Mouse (Mus musculus) forelimb bud, embryonic 11.5 days (tissue): ENCODE data around the gene Psma6.

Experiments used
- DNase-seq: peaks from one replicate; pipeline ENCODE4 v3.0.0-alpha.2; 2012; ENCODE audit warnings: low read depth, low spot score

Gene Psma6

DNA sequence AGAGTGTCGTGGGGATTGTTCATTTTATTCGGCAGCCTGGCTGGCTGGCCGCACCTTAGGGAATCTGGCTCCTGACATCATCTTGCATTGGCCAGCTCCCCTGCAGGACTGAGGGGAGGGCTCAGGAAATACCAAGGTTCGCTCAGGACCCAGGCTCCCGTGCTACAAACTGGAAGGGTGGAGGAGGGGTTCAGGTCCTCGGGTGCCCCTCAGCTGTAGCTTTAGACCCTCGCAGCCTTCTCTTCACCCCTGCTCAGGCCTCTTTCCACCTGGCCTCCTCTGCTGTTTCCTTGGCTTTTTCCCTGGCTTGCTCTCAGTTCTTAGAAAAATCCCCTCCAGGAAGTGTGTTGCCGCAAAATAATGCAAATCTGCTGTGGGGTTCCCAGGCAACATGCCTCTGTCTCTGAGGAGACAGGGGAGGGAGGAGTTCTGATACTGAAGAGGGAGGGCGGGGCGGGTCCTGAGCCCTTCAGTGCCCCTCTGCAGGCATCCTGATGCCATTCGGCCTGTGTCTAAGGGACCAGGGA is 54.7 kb downstream of the Psma6 start:
- peak; percentile 35 for DNase-seq

DNA sequence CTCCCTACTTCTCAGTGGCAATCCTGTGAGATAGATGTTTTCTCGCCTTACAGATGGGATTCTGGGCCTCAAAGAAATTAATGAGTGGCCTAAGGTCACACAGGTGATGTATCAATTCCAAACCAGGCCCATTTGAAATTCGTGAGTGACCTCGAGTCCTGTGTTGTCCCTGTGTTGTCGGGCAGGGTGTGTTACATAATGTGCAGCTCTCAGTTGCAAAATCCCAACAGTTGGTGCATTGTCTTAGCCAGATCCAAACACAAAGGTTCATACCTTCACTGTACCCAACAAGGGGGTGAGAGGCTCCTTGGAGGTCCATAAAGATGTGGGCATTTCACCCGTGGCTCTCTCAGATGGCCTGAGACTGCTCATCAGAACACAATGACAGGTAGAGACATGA is 56.4 kb downstream of the Psma6 start:
- no peak for DNase-seq

DNA sequence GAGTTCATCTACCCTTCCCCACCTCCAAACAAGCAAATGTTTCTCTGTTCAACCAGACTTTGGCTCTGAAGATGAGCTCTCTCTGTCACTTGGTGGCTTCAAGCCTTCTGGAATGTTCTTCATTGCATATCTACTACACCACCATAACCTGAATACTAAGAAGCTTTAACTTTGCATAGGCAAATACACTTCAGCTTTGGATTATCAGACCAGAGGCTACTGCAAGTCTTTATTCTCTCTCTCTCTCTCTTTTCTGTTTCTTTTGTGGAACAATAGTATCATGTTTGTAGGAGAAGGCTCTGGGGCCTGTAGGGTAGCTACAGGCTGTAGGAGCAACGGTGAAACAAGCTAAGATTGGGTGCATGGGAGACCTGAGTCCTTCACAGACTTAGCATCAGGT is 58.2 kb downstream of the Psma6 start:
- no peak for DNase-seq

DNA sequence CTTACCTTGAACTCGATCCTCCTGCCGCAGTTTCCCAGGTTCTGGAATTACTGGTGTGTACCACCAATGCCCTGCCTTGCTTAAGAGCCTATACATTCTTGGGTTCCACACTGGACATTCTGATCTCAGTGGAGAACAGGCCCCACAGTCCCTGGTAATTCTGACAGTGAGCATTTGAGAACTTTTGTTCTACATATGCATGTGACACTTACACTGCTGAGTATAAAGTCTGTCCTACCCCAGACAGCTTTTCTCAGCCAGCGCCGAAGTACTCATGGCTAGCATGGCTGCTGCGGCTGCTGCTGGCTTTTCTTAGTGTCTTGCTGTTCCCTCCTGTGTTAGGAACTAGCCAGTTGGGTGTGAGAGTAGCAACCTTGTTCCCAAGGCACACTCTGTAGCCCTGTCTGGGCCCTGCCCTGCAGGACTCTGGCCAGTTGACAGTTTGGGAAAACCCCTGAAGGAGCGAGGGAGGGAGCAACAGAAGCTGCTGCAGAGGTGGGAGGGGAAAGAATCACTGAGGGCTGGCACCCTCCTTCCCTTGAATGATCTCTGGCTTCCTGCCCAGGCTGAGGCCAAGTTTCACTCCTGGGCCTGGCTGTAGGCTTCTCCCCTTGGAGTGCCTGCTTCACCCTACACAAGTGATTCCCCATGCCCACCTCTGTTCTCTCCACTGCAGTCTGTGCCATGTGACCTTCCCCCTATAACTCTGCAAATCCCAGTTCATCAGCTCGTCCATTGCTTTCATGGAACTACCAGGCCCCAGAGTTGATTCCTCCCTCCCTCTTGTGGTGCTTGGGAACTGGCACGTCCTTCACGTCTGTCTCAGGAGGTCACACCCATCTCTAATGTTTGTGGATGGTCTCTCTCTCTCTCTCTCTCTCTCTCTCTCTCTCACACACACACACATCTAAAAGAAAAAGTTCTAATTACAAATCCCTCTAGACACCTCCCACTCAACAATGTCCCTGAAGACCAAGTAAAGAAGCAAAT is 59.1 kb downstream of the Psma6 start:
- no peak for DNase-seq

DNA sequence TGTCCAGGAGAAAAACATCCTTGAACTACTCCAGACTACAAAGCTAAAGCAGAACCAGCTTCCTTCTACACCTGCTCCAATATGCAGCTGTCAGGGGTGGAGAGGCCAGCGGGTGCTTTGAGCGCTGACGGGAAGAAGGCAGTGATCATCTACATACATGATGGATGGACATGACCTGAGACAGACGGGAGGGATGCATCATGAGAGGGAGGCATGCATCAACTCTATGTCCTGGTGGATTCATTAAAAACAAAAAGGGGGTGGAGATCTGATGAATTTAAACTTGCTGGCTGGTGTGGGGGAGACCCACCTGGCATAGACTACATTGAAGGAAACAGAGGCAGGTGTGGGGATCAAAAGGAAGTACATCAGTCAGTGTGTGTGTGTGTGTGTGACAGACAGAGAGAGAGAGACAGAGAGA is 60.0 kb downstream of the Psma6 start:
- DNase-seq = no peak

DNA sequence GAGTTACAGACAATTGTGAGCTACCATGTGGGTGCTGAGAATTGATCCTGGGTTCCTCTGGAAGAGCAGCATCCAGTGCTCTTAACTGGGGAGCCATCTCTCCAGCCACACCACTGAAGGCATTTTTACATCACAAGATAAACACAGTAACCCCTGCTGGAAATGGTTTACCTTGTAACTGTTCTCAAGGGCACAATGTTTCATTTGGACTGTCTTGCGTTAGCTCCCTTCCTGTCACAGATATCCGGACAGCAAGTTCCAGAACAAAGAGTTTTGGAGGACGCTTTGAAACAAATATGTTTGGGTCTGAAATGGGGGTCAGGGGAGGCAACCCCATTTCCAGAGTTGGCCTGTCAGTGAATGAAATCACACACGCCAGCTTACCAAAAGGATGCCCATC is 61.6 kb downstream of the Psma6 start:
- no peak for DNase-seq

DNA sequence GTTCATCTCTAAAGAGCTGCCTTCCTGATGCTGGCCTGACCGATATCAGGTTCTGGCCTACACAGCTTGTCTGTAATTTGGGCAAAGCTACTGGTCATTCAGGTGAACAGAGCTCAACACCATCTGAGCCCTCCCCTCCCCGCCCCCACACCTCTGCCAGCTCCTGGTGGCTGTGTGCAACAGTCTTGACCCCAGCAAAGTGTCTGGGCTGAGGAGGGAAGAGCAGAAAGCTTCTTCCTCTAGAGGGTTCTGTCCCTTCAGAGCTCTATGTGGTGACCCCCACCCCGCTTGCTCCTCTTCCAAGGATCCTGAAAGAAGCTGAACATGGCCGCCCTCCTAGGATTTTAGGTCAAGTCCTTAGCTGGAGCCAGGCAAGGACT is 62.3 kb downstream of the Psma6 start:
- no peak for DNase-seq

DNA sequence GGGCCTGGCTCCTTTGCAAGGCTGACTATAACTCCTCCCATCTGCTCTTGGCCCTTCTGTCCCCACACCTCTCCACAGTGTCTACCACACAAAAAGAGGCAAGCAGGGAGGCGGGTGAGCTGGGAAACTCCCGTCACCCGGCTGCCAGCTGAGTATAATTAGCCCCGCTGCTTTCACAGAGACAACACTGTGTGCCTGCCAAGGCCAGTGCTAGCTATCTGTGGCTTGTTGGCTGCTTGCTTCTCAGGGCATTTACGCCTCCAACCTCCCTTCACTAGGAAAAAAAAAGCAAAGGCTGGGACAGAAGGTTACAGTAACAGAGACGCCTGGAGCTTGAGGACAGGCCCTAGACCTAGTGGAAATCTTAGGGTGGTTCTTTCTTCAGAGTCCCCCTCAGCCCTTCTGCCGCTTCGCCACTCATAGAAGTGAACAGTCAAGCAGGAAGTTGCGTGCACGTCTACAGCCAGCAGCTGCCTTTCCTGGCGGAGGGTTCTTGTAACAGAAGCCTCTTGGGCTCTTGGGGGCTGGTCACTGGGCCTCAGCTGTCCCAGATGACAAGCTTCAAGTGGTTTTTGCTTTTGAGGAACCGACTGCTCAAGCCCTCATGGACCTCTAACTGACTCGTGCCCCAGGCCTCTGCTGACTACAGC is 62.8 kb downstream of the Psma6 start:
- DNase-seq = peak; percentile 39

DNA sequence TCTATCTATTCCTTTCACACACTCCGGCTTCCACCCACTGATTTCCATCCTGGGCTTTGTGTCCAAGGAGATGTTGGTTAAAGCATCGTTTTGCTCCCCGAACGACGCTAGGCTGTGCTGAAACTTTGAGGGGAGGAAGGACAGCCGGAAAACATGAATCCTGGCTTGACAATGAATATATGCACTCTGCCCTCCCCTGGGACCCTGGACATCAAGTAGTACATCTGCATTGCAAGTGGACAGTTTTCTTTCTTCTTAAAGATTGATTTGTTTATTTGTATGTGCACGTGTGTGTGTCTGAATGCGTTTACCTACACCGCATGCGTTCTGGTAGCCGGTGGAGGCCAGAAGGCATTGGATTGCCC is 63.4 kb downstream of the Psma6 start:
- DNase-seq = no peak

DNA sequence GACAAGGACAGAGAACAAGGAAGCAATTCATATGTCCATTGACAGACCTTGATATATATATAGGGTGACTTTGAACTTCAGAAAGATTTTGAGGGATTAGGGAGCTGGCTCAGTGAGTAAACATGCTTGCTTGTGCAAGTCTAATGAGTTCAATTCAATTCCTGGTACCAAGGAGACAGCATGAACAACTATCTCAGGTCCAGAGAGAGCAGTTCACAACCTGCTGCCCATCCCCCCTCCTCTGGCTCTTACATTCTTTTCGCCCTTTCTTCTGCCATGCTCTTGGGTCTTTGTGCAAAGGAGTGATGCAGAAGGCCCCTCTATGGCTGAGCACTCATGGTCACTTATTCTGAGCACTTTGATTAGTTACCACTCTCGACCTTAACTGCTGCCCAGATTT is 64.4 kb downstream of the Psma6 start:
- no peak for DNase-seq

DNA sequence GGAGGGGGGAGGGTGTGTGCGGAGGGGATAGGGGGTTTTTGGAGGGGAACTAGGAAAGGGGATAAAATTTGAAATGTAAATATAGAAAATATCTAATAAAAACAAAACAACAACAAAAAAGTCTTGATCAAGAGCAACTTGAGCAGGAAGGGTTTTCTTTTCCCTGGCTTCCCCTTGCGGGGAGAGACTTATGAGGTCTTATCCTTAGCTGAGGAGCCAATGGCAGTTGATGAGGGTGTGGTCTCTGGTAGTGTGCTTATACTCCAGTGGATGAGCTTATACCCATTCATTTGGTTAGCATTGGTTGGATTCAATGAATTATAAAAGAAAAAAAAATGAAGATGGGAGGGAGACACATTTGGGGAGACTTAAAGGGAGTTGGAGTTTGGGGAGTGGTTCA is 65.0 kb downstream of the Psma6 start:
- no peak for DNase-seq

DNA sequence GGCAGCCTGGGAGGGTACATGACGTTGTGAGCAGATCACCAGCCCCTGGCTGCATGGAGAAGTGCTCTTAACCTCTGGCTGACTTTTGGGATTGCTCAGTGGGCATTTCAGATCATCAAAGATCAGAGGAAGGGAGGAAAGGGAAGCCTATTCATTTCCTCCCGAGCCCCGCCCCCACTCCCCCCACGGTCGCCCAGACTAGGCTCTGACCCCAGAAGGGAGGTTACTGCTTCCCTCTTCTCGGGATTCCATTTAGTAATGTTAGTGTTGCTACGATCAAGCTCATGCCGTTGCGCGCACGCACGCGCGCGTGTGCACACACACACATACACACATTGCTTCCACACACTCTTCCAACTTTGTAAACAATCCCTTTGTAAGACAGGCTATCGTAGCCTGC is 66.4 kb downstream of the Psma6 start:
- no peak for DNase-seq

DNA sequence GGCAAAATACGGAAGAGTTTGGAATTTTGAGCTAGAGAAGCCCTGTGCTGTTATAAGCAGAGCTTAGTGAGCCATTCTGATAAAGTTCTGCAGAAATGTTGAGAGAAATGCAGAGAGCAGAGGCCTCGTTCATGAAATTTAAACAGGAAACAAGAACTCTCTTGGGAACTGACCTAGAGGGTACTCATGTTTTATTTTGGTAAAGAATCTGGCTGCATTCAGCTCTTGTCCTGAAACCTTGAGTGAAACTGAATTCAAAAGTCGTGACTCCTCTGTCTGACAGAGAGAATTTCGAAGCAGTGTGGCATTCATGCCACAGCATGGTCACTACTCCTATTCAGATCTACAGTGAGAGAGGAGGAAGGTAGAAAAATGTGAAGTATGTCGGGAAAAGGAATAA is 68.8 kb downstream of the Psma6 start:
- DNase-seq = no peak

DNA sequence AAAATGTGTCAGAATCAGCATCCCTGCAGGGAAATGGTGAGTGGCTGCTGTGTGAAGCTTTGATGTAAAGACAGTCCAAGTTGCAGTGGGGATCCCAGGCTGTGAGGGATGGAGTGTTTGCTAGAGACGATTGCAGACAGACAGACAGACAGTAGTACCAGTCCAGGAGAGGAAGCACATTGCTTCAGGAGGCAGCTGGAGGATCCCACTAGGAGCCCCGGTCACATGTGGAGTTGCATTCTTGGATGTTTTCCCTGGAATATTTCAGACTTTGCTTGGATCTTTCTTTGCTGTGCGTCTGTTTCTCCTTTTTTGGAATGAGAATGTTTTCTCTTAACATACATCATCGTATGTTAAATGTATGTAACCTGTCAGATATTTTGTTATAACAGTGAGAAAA is 69.9 kb downstream of the Psma6 start:
- no peak for DNase-seq

DNA sequence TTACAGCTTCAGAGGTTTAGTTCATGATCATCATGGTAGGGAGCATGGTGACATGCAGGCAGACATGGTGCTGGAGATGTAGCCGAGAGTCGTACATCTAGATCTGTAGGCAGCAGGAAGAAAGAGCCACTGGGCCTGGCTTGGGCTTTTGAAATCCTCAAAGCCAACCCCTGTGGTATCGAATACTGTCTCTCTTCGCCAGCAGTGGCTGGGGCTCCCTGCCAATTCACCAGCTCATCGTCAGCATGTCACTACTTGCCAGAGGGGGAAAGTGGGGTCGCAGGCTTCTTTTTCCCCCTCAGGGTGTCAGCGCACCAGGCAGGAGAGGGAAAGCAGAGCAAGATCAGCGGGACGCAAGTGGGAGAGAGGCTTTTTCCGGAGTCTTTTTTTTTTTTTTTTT is 71.2 kb downstream of the Psma6 start:
- no peak for DNase-seq

DNA sequence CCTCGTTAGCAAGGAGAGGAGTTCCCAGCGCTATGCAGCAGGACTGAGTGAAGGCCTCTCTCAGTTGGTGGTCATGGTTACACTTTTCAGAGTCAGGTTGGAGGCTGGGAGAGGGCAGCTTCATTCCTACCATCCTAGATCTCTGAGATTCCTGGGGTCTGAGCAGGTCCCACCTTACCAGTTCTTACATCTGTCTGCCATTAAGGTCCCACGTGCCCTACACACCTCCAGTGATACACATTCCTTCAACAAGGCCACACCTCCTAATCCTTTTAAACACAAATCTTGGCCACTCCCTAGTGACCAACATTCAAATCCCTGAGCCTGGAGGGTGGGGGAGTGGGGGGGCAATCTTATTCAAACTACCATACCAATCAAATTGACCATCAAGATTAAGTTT is 72.1 kb downstream of the Psma6 start:
- no peak for DNase-seq

DNA sequence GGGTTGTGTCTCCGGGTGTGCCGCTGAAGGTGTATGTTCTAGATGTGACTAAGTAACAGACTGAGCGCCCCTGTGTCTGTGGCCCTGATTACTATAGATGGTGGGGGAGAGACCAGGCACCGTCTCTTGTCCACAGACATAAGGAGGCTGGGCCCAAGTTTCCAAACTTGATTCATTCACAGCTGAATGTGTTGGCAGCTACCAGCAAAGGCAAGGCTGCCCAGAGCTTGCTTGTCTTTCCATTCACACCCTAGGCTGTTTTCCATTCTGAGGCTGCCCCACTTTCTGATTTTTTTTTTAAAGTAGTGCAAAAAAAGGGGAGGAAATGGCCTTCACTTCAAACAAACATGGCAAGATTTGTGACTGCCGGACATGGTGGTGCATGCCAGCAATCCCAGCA is 72.9 kb downstream of the Psma6 start:
- DNase-seq = no peak

DNA sequence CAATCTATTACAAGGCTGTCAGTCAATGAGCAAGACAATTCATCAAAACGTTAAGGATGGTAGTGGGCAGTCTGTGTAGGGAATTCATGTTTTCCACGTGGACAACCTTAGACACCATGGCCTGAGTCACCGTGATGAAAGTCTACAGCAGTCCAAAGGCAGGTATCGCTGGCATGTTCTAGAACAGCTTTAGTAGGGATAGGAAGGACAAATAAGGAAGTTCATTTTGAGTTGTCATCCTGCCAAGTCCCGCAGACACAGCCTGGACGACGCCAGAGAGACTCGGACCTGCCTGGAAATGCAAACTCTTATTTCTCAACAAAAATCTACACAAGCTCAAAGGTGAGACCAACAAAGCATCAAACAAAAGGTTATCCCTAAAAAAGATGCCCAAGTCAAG is 75.7 kb downstream of the Psma6 start:
- no peak for DNase-seq

DNA sequence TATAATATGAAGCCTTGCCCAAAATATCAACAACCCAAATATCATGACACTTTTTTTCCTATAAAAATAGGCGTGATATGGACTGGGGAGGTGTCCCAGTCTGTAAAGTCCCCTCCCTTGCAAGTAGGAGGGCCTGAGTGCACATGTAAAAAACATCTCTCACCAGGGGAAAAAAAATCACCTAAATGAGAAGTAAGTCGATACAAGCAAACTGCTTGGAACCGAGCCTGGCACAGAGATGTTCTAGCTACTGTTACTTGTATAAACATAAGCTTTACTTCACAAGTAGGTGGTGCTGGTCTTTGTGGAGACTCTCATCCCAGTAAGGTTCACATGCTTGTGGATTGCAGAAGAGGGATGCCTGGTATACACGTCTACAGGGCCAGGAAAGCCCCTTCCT is 76.9 kb downstream of the Psma6 start:
- DNase-seq = no peak

DNA sequence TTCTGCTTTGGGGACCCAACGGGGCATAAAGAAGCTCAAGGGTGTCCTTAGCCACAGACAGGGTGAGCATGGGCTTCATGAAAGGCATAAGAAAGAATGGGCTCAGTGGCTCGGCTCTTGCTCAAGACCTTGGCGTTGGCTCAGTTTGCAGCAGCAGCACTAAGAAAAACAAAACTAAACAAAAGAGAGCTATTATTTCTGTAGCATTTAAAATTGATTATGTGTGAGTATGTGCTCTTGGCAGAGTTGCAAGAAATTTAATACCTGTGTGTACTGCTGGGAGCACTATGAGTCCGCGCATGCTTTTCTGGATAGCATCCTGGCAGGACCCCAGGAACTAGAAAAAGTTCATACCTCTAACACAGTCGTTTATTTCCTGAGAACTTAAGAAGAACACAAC is 77.7 kb downstream of the Psma6 start:
- DNase-seq = peak; percentile 18

DNA sequence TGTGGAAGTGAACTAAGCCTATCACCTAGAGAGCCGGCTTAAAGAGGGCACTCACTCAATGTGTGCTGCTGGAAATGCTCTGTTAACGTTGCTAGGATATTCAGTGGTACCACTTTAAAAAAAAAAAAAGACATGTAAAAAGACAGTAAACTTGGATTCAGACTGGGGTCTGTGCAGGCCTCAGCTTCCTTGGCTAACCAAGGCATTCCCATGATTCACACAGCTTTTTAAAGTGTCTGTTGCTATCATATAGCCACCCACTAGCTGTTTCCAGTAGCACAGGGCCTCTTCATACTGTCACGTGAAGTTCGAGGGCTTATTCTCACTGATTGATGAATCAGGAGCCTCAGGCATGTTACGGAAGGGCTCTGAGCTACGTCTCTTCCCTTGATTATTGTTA is 78.4 kb downstream of the Psma6 start:
- no peak for DNase-seq

DNA sequence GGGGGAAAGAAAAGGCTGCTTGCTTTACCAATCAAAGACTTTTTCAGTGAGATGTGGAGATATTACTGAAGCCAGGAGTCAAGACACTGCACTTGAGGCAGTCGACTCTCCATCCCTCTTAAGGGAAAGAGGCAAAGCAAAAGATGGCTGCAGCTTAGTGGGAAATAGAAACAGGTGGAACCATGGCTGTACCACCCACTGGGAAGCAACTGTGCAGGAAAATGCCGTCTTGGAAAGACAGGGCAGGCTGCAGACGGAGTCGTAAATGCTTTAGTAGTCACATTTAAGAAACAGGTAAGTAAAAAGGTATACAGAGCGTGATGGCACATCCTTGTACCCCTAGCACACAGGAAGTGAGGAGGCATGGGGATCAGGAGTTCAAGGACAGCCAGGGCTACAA is 79.1 kb downstream of the Psma6 start:
- DNase-seq = no peak
